Mouse (Mus musculus): Measurements from ENCODE around the gene Gm13287. TPM values are rescaled to one million over a fixed set of nuclear protein-coding genes. Genes with fewer than 3 reads are reported as not detected.
A peak's percentile ranks its signal among the peaks of the same experiment; 100 is the strongest.
"Not testable (repeated sequence)": the region's sequence is repeated elsewhere in the genome, so short reads cannot be mapped to it uniquely, and the experiment has no call there.

The Gm13287 gene
- not detected for total RNA-seq (2018; cell fraction: chromatin; rRNA removed)
- total RNA-seq (2018; cell fraction: cytosol; rRNA removed): not detected
- total RNA-seq (2018; cell fraction: nucleus; rRNA removed): not detected
- not detected in 3 replicates for polyA plus RNA-seq (2018)

- not testable (repeated sequence) for H3K27ac ChIP-seq; H3K4me3 ChIP-seq (ENCODE audit: inconsistent target); H3K79me2 ChIP-seq (ENCODE audit: inconsistent target); H3K36me3 ChIP-seq (ENCODE audit: inconsistent target)
- no CpG with 5 or more reads among the region's 29 CpGs for WGBS (ENCODE audit: missing documents)
Observed at GRCm38 (mm10) chr4:88802954-88803353, at the start of gene Gm13287. TSS of gene Gm13287 (plus strand) at chr4:88803254.

- H3K4me3 ChIP-seq (ENCODE audit: inconsistent target); H3K36me3 ChIP-seq (ENCODE audit: inconsistent target); H3K27ac ChIP-seq; H3K79me2 ChIP-seq (ENCODE audit: inconsistent target): not testable (repeated sequence)
- WGBS (ENCODE audit: missing documents): 100% methylated on average over 12 of the region's 15 CpGs
Observed at GRCm38 (mm10) chr4:88754818-88755340, 48.2 kb upstream of the Gm13287 start, which contains the start of gene Gm13271. TSS of gene Gm13271 (plus strand) at chr4:88754868.

GRCm38 (mm10) chr4:88756581-88757513 lies 46.2 kb upstream of the Gm13287 start:
- Histone ChIP-seq H3K4me3 (ENCODE audit: inconsistent target) (peak overlapping the region; percentile 61), H3K27ac (peak overlapping the region; percentile 78)
- not testable (repeated sequence) for H3K36me3 ChIP-seq (ENCODE audit: inconsistent target); H3K79me2 ChIP-seq (ENCODE audit: inconsistent target)
- 10% methylated on average over 19 of the region's 31 CpGs for WGBS (ENCODE audit: missing documents)

GRCm38 (mm10) chr4:88757628-88758031 lies 45.4 kb upstream of the Gm13287 start:
- H3K36me3 ChIP-seq (ENCODE audit: inconsistent target); H3K79me2 ChIP-seq (ENCODE audit: inconsistent target); H3K27ac ChIP-seq; H3K4me3 ChIP-seq (ENCODE audit: inconsistent target): not testable (repeated sequence)
- WGBS (ENCODE audit: missing documents): 0% methylated on average over 7 of the region's 21 CpGs

- not testable (repeated sequence) for H3K27ac ChIP-seq; H3K36me3 ChIP-seq (ENCODE audit: inconsistent target); H3K4me3 ChIP-seq (ENCODE audit: inconsistent target); H3K79me2 ChIP-seq (ENCODE audit: inconsistent target)
- WGBS (ENCODE audit: missing documents): 96% methylated on average over 4 of the region's 9 CpGs
Observed at GRCm38 (mm10) chr4:88758751-88759150, 44.3 kb upstream of the Gm13287 start.

- 40% methylated on average over 1 of the region's 14 CpGs for WGBS (ENCODE audit: missing documents)
- not testable (repeated sequence) for H3K27ac ChIP-seq; H3K4me3 ChIP-seq (ENCODE audit: inconsistent target); H3K36me3 ChIP-seq (ENCODE audit: inconsistent target); H3K79me2 ChIP-seq (ENCODE audit: inconsistent target)
Observed at GRCm38 (mm10) chr4:88759610-88760268, 43.3 kb upstream of the Gm13287 start, which contains the start of gene Gm13283. TSS of gene Gm13283 (plus strand) at chr4:88760119.

- not testable (repeated sequence) for H3K4me3 ChIP-seq (ENCODE audit: inconsistent target); H3K79me2 ChIP-seq (ENCODE audit: inconsistent target); H3K27ac ChIP-seq; H3K36me3 ChIP-seq (ENCODE audit: inconsistent target)
- 0% methylated on average over 2 of the region's 28 CpGs for WGBS (ENCODE audit: missing documents)
Observed at GRCm38 (mm10) chr4:88760431-88760830, 42.6 kb upstream of the Gm13287 start.

GRCm38 (mm10) chr4:88761776-88762175 lies 41.3 kb upstream of the Gm13287 start:
- H3K27ac ChIP-seq; H3K4me3 ChIP-seq (ENCODE audit: inconsistent target); H3K36me3 ChIP-seq (ENCODE audit: inconsistent target); H3K79me2 ChIP-seq (ENCODE audit: inconsistent target): not testable (repeated sequence)
- 81% methylated on average over 3 of the region's 8 CpGs for WGBS (ENCODE audit: missing documents)

GRCm38 (mm10) chr4:88762341-88762740 lies 40.7 kb upstream of the Gm13287 start:
- WGBS (ENCODE audit: missing documents): 92% methylated on average over 2 of the region's 9 CpGs
- not testable (repeated sequence) for H3K36me3 ChIP-seq (ENCODE audit: inconsistent target); H3K79me2 ChIP-seq (ENCODE audit: inconsistent target); H3K27ac ChIP-seq; H3K4me3 ChIP-seq (ENCODE audit: inconsistent target)

GRCm38 (mm10) chr4:88763384-88764018 lies 39.6 kb upstream of the Gm13287 start:
- not testable (repeated sequence) for H3K27ac ChIP-seq; H3K4me3 ChIP-seq (ENCODE audit: inconsistent target)
- WGBS (ENCODE audit: missing documents): 4% methylated on average over 15 of the region's 42 CpGs

GRCm38 (mm10) chr4:88773534-88773933 lies 29.5 kb upstream of the Gm13287 start, which contains the start of gene Gm13290:
TSS of gene Gm13290 (plus strand) at chr4:88773834.
- no CpG with 5 or more reads among the region's 32 CpGs for WGBS (ENCODE audit: missing documents)
- H3K36me3 ChIP-seq (ENCODE audit: inconsistent target); H3K27ac ChIP-seq; H3K4me3 ChIP-seq (ENCODE audit: inconsistent target); H3K79me2 ChIP-seq (ENCODE audit: inconsistent target): not testable (repeated sequence)

More at GRCm38 (mm10) chr4:88763384-88764018, 39.6 kb upstream of the Gm13287 start:
- H3K79me2 ChIP-seq (ENCODE audit: inconsistent target); H3K36me3 ChIP-seq (ENCODE audit: inconsistent target): not testable (repeated sequence)

GRCm38 (mm10) chr4:88776622-88777021 lies 26.4 kb upstream of the Gm13287 start, which contains the start of gene Gm13289:
TSS of gene Gm13289 (plus strand) at chr4:88776922.
- not testable (repeated sequence) for H3K36me3 ChIP-seq (ENCODE audit: inconsistent target); H3K4me3 ChIP-seq (ENCODE audit: inconsistent target); H3K79me2 ChIP-seq (ENCODE audit: inconsistent target); H3K27ac ChIP-seq
- no CpG with 5 or more reads among the region's 29 CpGs for WGBS (ENCODE audit: missing documents)

- WGBS (ENCODE audit: missing documents): no CpG with 5 or more reads among the region's 29 CpGs
- H3K79me2 ChIP-seq (ENCODE audit: inconsistent target); H3K4me3 ChIP-seq (ENCODE audit: inconsistent target); H3K36me3 ChIP-seq (ENCODE audit: inconsistent target); H3K27ac ChIP-seq: not testable (repeated sequence)
Observed at GRCm38 (mm10) chr4:88779550-88779949, 23.5 kb upstream of the Gm13287 start, which contains the start of gene Gm13272. TSS of gene Gm13272 (plus strand) at chr4:88779850.

GRCm38 (mm10) chr4:88780320-88780719 lies 22.7 kb upstream of the Gm13287 start:
- H3K27ac ChIP-seq; H3K4me3 ChIP-seq (ENCODE audit: inconsistent target); H3K79me2 ChIP-seq (ENCODE audit: inconsistent target); H3K36me3 ChIP-seq (ENCODE audit: inconsistent target): not testable (repeated sequence)
- WGBS (ENCODE audit: missing documents): 90% methylated on average over 2 of the region's 18 CpGs
